Mouse (Mus musculus) thymus, postnatal 10 days (tissue): ENCODE measurements at regions not wholly inside any gene's neighbourhood (a gene's known extent, or its start where the extent isn't known, plus 50 kb on each side); places are given as distances from the start of the nearest gene placed in this dataset.

Source experiments
- DNase-seq, 2 experiments: peaks; one replicate each; pipeline ENCODE4 v3.0.0; 2021; ENCODE audit warnings: low spot score in 2 of 2

- DNase-seq, result no peak
Observed at GRCm38 (mm10) chr10:8020916-8021705, 65.1 kb upstream of the Tab2 start.

GRCm38 (mm10) chr10:8020113-8020512 is 64.1 kb upstream of the Tab2 start:
- no peak for DNase-seq

DNA sequence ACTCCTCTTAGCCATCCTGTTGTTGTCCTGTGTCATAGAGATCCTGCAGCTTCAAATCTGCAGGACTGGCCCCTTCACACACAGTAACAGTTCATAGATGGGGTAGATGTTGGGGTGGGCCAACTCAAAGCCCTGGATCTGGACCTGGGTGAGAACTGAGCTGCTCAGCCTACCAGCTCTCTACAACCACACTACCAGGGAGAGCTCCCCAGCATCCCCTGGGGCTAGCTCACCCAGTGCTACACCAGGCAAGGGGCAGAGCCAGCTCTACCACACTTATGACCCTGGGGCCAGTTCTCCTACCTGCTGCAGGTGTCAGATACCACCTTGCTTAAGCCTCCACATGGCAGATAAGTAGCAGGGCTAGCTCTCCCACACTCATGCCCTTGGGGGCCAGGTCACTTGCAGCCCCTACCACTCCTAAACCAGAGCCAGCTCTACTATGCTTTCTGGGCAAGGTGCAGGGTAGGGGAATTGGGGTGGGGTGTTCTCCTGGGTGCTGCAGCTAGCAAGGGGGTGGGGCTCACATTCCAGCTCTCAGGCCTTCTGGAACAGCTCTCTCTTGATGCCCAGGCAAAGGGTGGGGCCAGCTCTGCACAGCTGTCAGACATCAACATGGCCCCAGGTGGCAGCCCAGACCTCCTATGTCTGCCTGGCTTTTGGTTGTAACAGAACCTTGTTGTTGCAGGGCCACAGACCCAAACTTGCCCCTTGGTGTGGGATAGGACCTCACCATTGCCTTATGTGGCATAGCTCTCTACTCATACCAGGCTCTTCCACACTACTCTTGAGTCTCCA is 62.4 kb upstream of the Tab2 start:
- DNase-seq, result no peak

DNA sequence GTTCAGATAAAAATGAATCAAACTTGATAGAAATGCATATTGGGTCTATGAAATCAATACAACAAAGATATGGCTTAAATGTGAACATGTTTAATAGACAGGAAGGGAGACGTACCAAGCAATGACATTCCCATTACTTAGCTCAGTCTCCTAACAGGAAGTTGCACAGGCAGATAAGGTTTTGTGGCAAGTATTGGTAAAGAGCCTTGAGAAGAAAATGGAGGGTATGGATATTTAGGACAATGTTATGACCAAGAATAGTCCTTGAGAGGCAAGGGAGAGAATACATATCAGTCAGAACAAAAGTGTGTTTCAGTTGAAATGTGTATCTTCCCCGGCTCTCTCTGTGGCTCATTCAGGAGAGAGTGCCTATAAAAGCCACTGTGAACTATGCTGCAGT is 60.7 kb upstream of the Tab2 start:
- no peak for DNase-seq

- DNase-seq, result no peak
Observed at GRCm38 (mm10) chr10:8011744-8012143, 55.7 kb upstream of the Tab2 start.

GRCm38 (mm10) chr10:8011138-8011537 is 55.1 kb upstream of the Tab2 start:
- no peak for DNase-seq

- no peak for DNase-seq
Observed at GRCm38 (mm10) chr10:8009855-8010254, 53.8 kb upstream of the Tab2 start.

DNA sequence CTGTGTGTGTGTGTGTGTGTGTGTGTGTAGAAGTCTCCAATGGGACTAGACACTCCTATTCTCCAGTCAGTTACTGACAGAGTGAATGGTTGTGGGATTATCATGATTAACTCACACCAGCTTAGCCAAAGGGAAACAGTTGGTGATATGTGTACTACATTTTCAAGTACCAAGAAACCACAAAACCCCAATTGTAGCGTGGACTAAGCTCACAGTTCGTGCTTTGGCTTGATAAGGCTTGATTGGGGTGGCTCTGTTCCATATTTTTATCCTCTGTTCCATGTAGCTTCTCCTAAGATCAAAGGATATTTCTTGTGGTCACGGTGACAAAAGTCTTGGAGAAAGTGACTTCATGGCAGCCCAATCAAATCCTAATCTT is 51.9 kb upstream of the Tab2 start:
- DNase-seq, result no peak

DNA sequence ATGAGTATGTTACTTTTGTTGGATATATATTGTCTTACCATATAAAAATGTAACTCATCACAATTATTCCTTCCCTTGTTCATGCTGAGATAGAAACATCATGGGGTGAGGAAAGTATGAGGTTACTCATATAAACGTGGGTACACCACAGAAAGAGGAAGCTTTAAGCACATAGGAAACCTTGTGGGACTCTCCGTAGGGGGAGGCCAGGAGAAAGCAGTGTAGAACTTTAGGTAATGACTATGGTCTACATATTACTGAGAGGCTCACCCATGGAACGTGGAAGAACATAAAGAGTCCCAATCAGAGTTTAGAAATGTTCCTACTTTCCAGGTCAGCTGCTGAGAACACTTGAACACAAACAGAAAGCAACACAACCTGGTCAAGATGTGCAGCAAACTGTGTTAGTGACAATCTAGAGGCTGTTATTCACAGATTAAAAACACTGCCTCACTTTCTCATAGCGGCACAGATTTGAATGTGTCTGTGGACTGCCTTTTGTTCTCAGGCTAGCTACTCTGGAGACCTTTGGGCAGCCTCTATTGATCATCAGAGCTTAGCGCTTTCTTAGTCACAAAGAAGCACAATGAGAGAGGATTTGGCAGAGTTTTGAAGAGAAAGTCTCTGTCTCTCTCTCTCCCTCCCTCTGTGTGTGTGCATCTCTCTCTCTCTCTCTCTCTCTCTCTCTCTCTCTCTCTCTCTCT is 51.4 kb upstream of the Tab2 start:
- no peak for DNase-seq
